Mouse (Mus musculus): Measurements from ENCODE around the gene Med12l. TPM values are rescaled to one million over a fixed set of nuclear protein-coding genes. Genes with fewer than 3 reads are reported as not detected.

Med12l gene
- polyA plus RNA-seq, 1 experiment from 2014 or later, result 1.4 TPM

DNA sequence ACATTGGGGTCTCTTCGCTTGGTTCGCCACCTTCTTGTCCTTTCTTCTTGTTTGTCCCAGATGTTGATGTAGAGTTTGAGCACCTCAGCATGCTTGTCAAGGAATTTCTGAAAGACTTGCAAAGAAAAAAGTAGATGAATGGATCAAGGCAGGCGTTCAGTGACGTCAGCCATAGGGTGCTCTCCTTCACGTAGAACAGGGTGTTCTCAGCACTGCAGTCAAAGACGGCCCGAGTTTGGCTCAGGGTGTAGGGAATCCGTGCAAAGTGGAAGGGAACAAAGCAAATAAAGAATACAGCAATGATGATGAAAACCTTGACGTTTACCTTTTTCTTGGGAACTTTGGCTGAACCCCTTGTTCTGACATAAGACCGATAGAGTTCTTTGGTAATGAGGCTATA, 211.6 kb downstream of the Med12l start:
- 79% methylated on average over 10 of the region's 10 CpGs for WGBS
- no peaks in the 10 kb centered on the region for H3K9me3 ChIP-seq (ENCODE audit: control insufficient read depth, low read length)
- no peak overlapping the region for H3K4me2 ChIP-seq (ENCODE audit: low read depth, low read length)
- H3K4me3 ChIP-seq (ENCODE audit: low read length), result no peak overlapping the region
- no peak for ATAC-seq (ENCODE audit: low read depth)
- no peaks in the 10 kb centered on the region for H3K36me3 ChIP-seq (ENCODE audit: control insufficient read depth, insufficient read depth, low read length)
- H3K27me3 ChIP-seq (ENCODE audit: control insufficient read depth, insufficient read depth, low read depth, low read length), result no peaks in the 10 kb centered on the region
- no peak overlapping the region for H3K9ac ChIP-seq (ENCODE audit: low read length)
- H3K4me1 ChIP-seq (replicated peaks; ENCODE audit: control insufficient read depth, insufficient read depth, low read length), result peaks cover 6% of the 10 kb centered on the region; the same call in 1 of the 2 replicates
- H3K27ac ChIP-seq (ENCODE audit: low read length), result no peak overlapping the region

DNA sequence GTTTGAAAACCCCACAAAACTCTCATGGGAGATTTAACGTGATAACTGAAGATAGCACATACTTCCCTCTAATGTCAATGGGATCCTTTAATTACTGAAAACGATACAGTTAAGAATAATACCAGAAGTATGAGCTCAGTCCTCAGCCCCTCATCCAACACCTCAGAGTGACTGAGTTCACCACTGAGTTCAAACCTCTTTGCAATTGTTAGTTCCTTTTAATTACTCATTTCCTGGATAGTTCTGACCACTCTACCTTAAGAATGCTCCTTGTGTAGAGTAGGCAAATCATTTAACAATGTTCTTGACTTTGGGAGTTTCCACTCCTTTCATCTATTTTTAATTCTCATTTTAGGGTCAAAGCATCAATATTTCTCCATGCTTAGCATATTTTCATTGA, 213.7 kb downstream of the Med12l start:
- H3K36me3 ChIP-seq (ENCODE audit: control insufficient read depth, insufficient read depth, low read length), result no peaks in the 10 kb centered on the region
- WGBS, result 46% methylated on average over 2 of the region's 2 CpGs
- H3K9me3 ChIP-seq (ENCODE audit: control insufficient read depth, low read length), result no peaks in the 10 kb centered on the region
- H3K9ac ChIP-seq (ENCODE audit: low read length), result no peak overlapping the region
- H3K27me3 ChIP-seq (ENCODE audit: control insufficient read depth, insufficient read depth, low read depth, low read length), result no peaks in the 10 kb centered on the region
- no peak overlapping the region for H3K27ac ChIP-seq (ENCODE audit: low read length)
- ATAC-seq (ENCODE audit: low read depth), result no peak
- H3K4me1 ChIP-seq (replicated peaks; ENCODE audit: control insufficient read depth, insufficient read depth, low read length), result peaks cover 3% of the 10 kb centered on the region; the same call in 1 of the 2 replicates
- no peak overlapping the region for H3K4me2 ChIP-seq (ENCODE audit: low read depth, low read length)
- H3K4me3 ChIP-seq (ENCODE audit: low read length), result no peak overlapping the region

DNA sequence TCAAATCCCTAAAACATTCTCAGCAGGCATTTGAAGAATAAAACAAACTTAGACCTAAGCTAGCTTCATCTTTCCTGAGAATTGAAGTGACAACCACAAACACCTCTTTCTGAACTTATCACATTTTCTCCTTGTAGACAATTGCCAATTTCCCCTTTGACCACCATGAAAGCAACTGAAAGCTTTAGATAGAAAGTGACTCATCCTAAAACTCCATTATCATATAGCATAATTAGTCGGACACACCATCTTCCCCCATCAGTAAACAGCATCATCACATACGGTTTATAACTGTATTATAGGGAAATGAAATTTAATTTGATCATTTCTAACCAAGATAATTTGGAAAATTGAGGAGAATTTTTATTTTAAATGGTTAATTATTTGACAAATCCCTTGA, 216.7 kb downstream of the Med12l start:
- no peak overlapping the region for H3K4me2 ChIP-seq (ENCODE audit: low read depth, low read length)
- ATAC-seq (ENCODE audit: low read depth), result no peak
- no peak overlapping the region for H3K27ac ChIP-seq (ENCODE audit: low read length)
- no peak overlapping the region for H3K4me3 ChIP-seq (ENCODE audit: low read length)
- no peak overlapping the region for H3K9ac ChIP-seq (ENCODE audit: low read length)
- no peaks in the 10 kb centered on the region for H3K9me3 ChIP-seq (ENCODE audit: control insufficient read depth, low read length)
- 79% methylated on average over 2 of the region's 2 CpGs for WGBS
- H3K4me1 ChIP-seq (replicated peaks; ENCODE audit: control insufficient read depth, insufficient read depth, low read length), result peaks cover 3% of the 10 kb centered on the region; the same call in 1 of the 2 replicates
- H3K27me3 ChIP-seq (ENCODE audit: control insufficient read depth, insufficient read depth, low read depth, low read length), result no peaks in the 10 kb centered on the region
- H3K36me3 ChIP-seq (ENCODE audit: control insufficient read depth, insufficient read depth, low read length), result no peaks in the 10 kb centered on the region

DNA sequence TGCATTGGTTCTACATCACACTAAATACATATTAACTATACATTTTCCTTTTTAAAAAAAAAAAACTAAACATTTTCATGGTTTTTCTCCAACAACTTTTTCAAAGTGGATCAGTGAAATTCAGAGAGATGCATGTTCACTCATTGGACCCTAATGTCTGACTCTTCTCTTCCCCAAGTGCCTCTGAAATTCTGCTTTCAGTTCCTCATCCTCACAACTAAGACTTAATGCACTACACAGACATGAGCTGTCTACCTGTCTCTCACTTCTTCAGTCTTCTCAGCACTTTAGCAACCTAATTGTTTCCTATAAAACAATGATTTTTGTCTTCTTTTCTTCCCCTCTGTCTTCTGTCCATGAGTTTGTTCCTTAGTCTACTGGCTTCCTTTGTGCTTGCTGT, 219.8 kb downstream of the Med12l start:
- Histone ChIP-seq H3K4me3 (ENCODE audit: low read length) (no peak overlapping the region), H3K27me3 (ENCODE audit: control insufficient read depth, insufficient read depth, low read depth, low read length) (no peaks in the 10 kb centered on the region), H3K9ac (ENCODE audit: low read length) (no peak overlapping the region), H3K36me3 (ENCODE audit: control insufficient read depth, insufficient read depth, low read length) (no peaks in the 10 kb centered on the region), H3K4me2 (ENCODE audit: low read depth, low read length) (no peak overlapping the region), H3K4me1 (replicated peaks; ENCODE audit: control insufficient read depth, insufficient read depth, low read length) (peaks cover 15% of the 10 kb centered on the region), H3K27ac (ENCODE audit: low read length) (no peak overlapping the region), H3K9me3 (ENCODE audit: control insufficient read depth, low read length) (no peaks in the 10 kb centered on the region)
- ATAC-seq (ENCODE audit: low read depth), result no peak

DNA sequence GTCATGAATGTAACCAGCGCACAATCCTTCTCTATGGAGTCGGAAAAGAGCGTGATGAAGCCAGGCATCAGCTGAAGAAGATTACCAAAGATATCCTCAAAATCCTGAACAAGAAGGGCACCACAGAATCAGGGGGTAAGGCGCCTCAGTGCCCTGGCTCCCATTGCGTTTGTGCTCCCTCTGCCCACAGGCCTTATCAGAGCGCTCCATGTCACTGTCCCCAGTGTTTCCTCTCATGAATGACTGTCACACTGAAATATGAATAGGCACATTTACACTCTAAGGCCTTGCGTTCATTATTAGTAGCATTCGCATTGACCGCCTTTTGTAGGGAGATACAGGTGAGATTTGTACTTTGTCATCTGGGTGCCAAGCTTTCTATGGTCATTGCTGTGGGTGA, 222.1 kb downstream of the Med12l start:
- no peak overlapping the region for H3K4me3 ChIP-seq (ENCODE audit: low read length)
- ATAC-seq (ENCODE audit: low read depth), result no peak
- H3K4me1 ChIP-seq (replicated peaks; ENCODE audit: control insufficient read depth, insufficient read depth, low read length), result peaks cover 15% of the 10 kb centered on the region
- no peak overlapping the region for H3K4me2 ChIP-seq (ENCODE audit: low read depth, low read length)
- H3K27me3 ChIP-seq (ENCODE audit: control insufficient read depth, insufficient read depth, low read depth, low read length), result no peaks in the 10 kb centered on the region
- no peaks in the 10 kb centered on the region for H3K9me3 ChIP-seq (ENCODE audit: control insufficient read depth, low read length)
- no peak overlapping the region for H3K9ac ChIP-seq (ENCODE audit: low read length)
- no peaks in the 10 kb centered on the region for H3K36me3 ChIP-seq (ENCODE audit: control insufficient read depth, insufficient read depth, low read length)
- 95% methylated on average over 9 of the region's 9 CpGs for WGBS
- H3K27ac ChIP-seq (ENCODE audit: low read length), result no peak overlapping the region

DNA sequence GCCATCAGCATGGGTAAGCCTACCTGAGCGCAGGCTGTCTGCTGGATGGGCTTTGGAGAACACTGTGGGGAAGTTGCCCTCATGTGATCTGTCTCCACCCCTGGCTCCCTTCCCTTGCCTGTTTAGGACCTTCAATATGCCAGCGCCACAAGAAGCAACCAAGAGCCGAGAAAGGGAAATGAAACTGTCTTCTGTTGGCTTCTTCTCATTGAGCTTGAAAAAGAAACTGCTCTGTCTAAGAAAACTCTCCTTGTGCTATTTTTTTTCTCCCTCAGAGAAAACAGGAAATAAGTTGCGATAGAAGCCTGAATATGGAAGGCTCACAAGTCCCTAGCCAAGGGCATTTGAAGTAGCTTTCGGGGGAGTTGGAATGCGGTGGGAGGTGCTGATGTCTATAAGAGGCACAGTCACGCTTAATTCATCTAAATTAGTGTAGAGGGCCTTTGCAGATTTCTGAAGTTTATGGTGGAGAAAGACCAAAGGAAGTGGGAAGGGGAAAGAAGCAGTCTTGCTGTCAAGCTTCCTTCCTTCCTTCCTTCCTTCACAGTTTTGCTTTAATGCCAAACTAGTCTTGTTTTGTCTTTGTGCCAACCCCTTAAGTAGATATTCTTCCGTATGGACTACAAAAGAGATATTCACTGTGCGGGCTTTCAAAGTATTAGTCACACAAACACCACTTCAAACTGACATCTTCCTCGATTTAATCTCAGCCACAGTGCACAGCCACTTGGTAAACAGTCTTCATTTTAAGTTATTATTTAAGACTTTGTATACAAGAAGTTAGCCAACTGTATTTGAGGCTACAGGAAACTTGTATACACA, 223.3 kb downstream of the Med12l start:
- H3K4me3 ChIP-seq (ENCODE audit: low read length), result peak overlapping the region; percentile 9; the same call in 1 of the 2 replicates
- WGBS, result 18% methylated on average over 10 of the region's 10 CpGs
- H3K27me3 ChIP-seq (ENCODE audit: control insufficient read depth, insufficient read depth, low read depth, low read length), result no peaks in the 10 kb centered on the region
- no peak overlapping the region for H3K9ac ChIP-seq (ENCODE audit: low read length)
- H3K4me1 ChIP-seq (replicated peaks; ENCODE audit: control insufficient read depth, insufficient read depth, low read length), result peaks cover 15% of the 10 kb centered on the region
- H3K9me3 ChIP-seq (ENCODE audit: control insufficient read depth, low read length), result no peaks in the 10 kb centered on the region
- H3K36me3 ChIP-seq (ENCODE audit: control insufficient read depth, insufficient read depth, low read length), result no peaks in the 10 kb centered on the region
- peak; percentile 92 for ATAC-seq (ENCODE audit: low read depth)
- H3K27ac ChIP-seq (ENCODE audit: low read length), result peak overlapping the region; percentile 95
- peak overlapping the region; percentile 46 for H3K4me2 ChIP-seq (ENCODE audit: low read depth, low read length)

DNA sequence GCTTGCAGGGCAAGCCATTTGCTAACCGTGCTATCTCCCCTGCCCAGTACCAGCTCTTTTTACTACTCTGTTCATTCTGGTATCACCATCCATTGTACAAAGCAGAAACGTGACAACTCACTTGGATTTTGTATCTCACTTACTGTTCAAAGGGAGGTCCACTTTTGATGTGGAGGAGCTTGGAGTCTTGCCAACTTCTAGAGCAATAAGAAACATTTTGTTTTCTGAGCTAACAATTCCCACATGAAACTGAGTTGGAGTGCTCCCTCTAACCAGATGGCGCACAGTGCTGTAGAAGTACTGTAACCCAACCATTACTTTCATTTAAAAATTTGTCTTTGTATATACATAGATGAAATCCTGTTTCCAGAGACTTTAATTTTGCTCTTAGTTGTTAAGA, 225.3 kb downstream of the Med12l start:
- no peaks in the 10 kb centered on the region for H3K9me3 ChIP-seq (ENCODE audit: control insufficient read depth, low read length)
- ATAC-seq (ENCODE audit: low read depth), result no peak
- no peaks in the 10 kb centered on the region for H3K27me3 ChIP-seq (ENCODE audit: control insufficient read depth, insufficient read depth, low read depth, low read length)
- H3K4me2 ChIP-seq (ENCODE audit: low read depth, low read length), result no peak overlapping the region
- WGBS, result 35% methylated on average over 3 of the region's 3 CpGs
- H3K36me3 ChIP-seq (ENCODE audit: control insufficient read depth, insufficient read depth, low read length), result no peaks in the 10 kb centered on the region
- no peak overlapping the region for H3K4me3 ChIP-seq (ENCODE audit: low read length)
- no peak overlapping the region for H3K9ac ChIP-seq (ENCODE audit: low read length)
- peaks cover 17% of the 10 kb centered on the region for H3K4me1 ChIP-seq (replicated peaks; ENCODE audit: control insufficient read depth, insufficient read depth, low read length)
- H3K27ac ChIP-seq (ENCODE audit: low read length), result no peak overlapping the region

DNA sequence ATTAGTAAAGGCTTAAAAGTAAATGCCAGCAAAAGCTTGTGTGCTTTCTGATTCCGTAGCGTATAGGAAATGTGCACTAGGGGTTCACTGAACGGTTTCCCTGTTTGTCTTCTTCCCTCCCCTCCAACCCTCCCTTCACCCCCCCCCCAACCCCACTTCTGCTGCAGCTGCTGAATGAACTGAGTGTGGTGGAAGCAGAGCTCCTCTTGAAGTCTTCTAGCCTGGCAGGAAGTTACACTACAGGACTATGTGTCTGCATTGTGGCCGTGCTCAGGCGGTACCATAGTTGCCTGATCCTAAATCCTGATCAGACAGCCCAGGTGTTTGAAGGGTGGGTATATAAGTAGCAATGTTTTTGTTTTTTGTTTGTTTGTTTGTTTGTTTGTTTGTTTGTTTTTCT, 229.3 kb downstream of the Med12l start:
- H3K4me1 ChIP-seq (replicated peaks; ENCODE audit: control insufficient read depth, insufficient read depth, low read length), result 0 out of 2 replicates have a peak, but pooled peaks cover 2% of the 10 kb centered on the region
- no peak overlapping the region for H3K9ac ChIP-seq (ENCODE audit: low read length)
- H3K4me3 ChIP-seq (ENCODE audit: low read length), result no peak overlapping the region
- ATAC-seq (ENCODE audit: low read depth), result no peak
- WGBS, result 57% methylated on average over 5 of the region's 5 CpGs
- no peaks in the 10 kb centered on the region for H3K9me3 ChIP-seq (ENCODE audit: control insufficient read depth, low read length)
- H3K36me3 ChIP-seq (ENCODE audit: control insufficient read depth, insufficient read depth, low read length), result no peaks in the 10 kb centered on the region
- H3K27me3 ChIP-seq (ENCODE audit: control insufficient read depth, insufficient read depth, low read depth, low read length), result no peaks in the 10 kb centered on the region
- no peak overlapping the region for H3K4me2 ChIP-seq (ENCODE audit: low read depth, low read length)
- no peak overlapping the region for H3K27ac ChIP-seq (ENCODE audit: low read length)

DNA sequence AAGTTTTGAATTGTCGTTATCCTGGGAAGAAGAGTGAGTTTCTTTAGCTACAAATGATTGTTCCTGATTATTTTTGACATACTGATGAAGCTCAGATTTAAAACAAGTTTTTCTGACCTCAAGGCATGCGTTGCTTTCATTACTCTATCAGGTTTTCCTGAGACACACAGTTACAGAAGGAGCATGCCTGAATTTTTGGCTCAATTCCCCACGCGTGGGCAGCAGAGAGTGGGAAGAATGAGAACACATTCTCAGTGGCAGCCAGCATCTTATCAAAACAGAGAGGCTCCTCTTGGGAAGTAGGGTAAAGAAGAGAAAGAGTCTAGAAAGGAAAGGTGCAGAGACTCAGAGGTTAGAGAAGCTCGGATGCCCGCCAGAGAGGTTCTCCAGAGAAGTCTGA, 237.8 kb downstream of the Med12l start:
- Histone ChIP-seq H3K4me2 (ENCODE audit: low read depth, low read length) (no peak overlapping the region), H3K36me3 (ENCODE audit: control insufficient read depth, insufficient read depth, low read length) (no peaks in the 10 kb centered on the region), H3K27ac (ENCODE audit: low read length) (no peak overlapping the region), H3K9me3 (ENCODE audit: control insufficient read depth, low read length) (no peaks in the 10 kb centered on the region), H3K9ac (ENCODE audit: low read length) (no peak overlapping the region), H3K27me3 (ENCODE audit: control insufficient read depth, insufficient read depth, low read depth, low read length) (no peaks in the 10 kb centered on the region), H3K4me1 (replicated peaks; ENCODE audit: control insufficient read depth, insufficient read depth, low read length) (no peaks in the 10 kb centered on the region), H3K4me3 (ENCODE audit: low read length) (no peak overlapping the region)
- 59% methylated on average over 6 of the region's 6 CpGs for WGBS
- ATAC-seq (ENCODE audit: low read depth), result no peak

All from lung, embryonic 16.5 days (tissue).